Mouse (Mus musculus) heart, embryonic 13.5 days (tissue): ENCODE measurements around the gene Rap1a. TPM values are rescaled to one million over a fixed set of nuclear protein-coding genes. Genes with fewer than 3 reads are reported as not detected.

Experiments used
- ATAC-seq: fragments of 200-750 bp; cut with Nextera tagmentation; 2 replicates; pipeline ENCODE4 v1.8.0; 2017; ENCODE audit warnings: moderate TSS enrichment; ENCODE audit not compliant: insufficient number of reproducible peaks, low FRiP score, low TSS enrichment; ENCODE audit errors: extremely low read depth
- H3K27ac ChIP-seq: fragments of 300-500 bp; sonication (generic); replicated peaks from 2 replicates; pipeline ENCODE4 v1.5.1; 2015; ENCODE audit warnings: moderate library complexity, mild to moderate bottlenecking, inconsistent platforms
- H3K27me3 ChIP-seq: fragments of 300-500 bp; sonication (generic); replicated peaks from 2 replicates; pipeline ENCODE4 v1.6.1; 2015; ENCODE audit warnings: mild to moderate bottlenecking, inconsistent platforms
- H3K36me3 ChIP-seq: fragments of 300-500 bp; sonication (generic); 2 replicates; pipeline ENCODE4 v1.6.1; 2015; ENCODE audit warnings: mild to moderate bottlenecking, inconsistent platforms
- H3K4me1 ChIP-seq: fragments of 300-500 bp; sonication (generic); 2 replicates; pipeline ENCODE4 v1.6.1; 2015; ENCODE audit warnings: inconsistent platforms
- H3K4me2 ChIP-seq: fragments of 300-500 bp; sonication (generic); 2 replicates; pipeline ENCODE4 v1.6.1; 2015; ENCODE audit warnings: inconsistent platforms, mild to moderate bottlenecking, moderate library complexity
- H3K4me3 ChIP-seq: fragments of 300-500 bp; sonication (generic); 2 replicates; pipeline ENCODE4 v1.5.1; 2015; ENCODE audit warnings: moderate library complexity, mild to moderate bottlenecking, inconsistent platforms
- H3K9ac ChIP-seq: fragments of 300-500 bp; sonication (generic); 2 replicates; pipeline ENCODE4 v1.6.1; 2015; ENCODE audit warnings: inconsistent platforms, mild to moderate bottlenecking, moderate library complexity
- H3K9me3 ChIP-seq: fragments of 300-500 bp; sonication (generic); 2 replicates; pipeline ENCODE4 v1.6.1; 2016; ENCODE audit warnings: inconsistent platforms
- WGBS: fragments of 180-500 bp; shearing (Covaris S2); methylation state at CpG from one replicate; pipeline ENCODE4 v1.1.7; 2015; ENCODE audit warnings: mixed read lengths; 5-methylcytosine and 5-hydroxymethylcytosine counted together
- polyA plus RNA-seq: library from polyadenylated mRNA; unstranded; fragments of >200 nt; fragmentation: Nextera tagmentation; extraction: Ambion mirVana; gene quantifications from 2 replicates; pipeline ENCODE4 v1.2.1, GENCODE M21; 2015

The Rap1a gene
- polyA plus RNA-seq, 1 experiment from 2014 or later = 81.3 TPM

- ATAC-seq = no peak
- Histone ChIP-seq H3K4me2 (no peak overlapping the region), H3K9me3 (no peaks in the 10 kb centered on the region), H3K27me3 (no peaks in the 10 kb centered on the region), H3K4me3 (no peak overlapping the region), H3K9ac (no peak overlapping the region), H3K36me3 (peaks cover 74% of the 10 kb centered on the region), H3K4me1 (no peaks in the 10 kb centered on the region), H3K27ac (no peak overlapping the region)
- WGBS = 90% methylated on average over 7 of the region's 7 CpGs
Observed at GRCm38 (mm10) chr3:105680346-105680745, 120.8 kb downstream of the Rap1a start.

Other genes starting within 250 kb of the Rap1a start
- 18.1 and 20.2 TPM in 2 replicates for gene Ddx20, start 113.8 kb downstream of the Rap1a start, polyA plus RNA-seq
- gene Inka2, start 96.7 kb downstream of the Rap1a start, polyA plus RNA-seq = 2.0 and 2.3 TPM in 2 replicates
- gene Adora3, start 69.5 kb upstream of the Rap1a start, polyA plus RNA-seq = 0.11 and 0.17 TPM in 2 replicates
- 0.42 and 0.56 TPM in 2 replicates for gene Tmigd3, start 69.6 kb upstream of the Rap1a start, polyA plus RNA-seq
- 2.1 and 2.3 TPM in 2 replicates for gene I830077J02Rik, start 131.3 kb upstream of the Rap1a start, polyA plus RNA-seq
- gene Wdr77, start 158.0 kb upstream of the Rap1a start, polyA plus RNA-seq = 87.2 and 95.2 TPM in 2 replicates
- 683 and 787 TPM in 2 replicates for gene Atp5f1, start 158.8 kb upstream of the Rap1a start, polyA plus RNA-seq
- 1.4 and 1.7 TPM in 2 replicates for gene Ovgp1, start 172.4 kb upstream of the Rap1a start, polyA plus RNA-seq
- 0.17 TPM in 1 of 2 replicates, not detected in the other for gene Pifo, start 213.3 kb upstream of the Rap1a start, polyA plus RNA-seq
- 0.31 and 0.35 TPM in 2 replicates for gene Chil5, start 231.5 kb upstream of the Rap1a start, polyA plus RNA-seq